Mouse (Mus musculus): ENCODE measurements around the gene Slc22a16.

DNA sequence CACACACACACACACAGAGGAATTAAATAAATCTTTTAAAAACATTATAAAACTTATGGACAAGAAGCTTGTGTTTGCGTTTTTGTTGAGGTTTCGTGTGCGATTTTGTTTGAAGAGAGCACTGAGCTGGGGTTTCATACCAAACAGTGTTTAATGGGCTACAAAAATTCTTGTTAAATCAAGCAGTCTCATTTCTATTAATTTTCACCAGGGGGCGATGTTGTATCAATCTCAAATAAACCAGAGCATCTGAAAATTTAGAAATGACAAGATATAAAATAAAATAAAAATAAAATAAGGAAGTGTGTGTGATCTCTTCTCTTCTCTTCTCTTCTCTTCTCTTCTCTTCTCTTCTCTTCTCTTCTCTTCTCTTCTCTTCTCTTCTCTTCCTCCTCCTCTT is 79.5 kb downstream of the Slc22a16 start:
- TF ChIP-seq CHD2 (IDR thresholded peaks at IDR 0.05; ENCODE audit: low read depth, low read length) (no peak), ZNF384 (IDR thresholded peaks at IDR 0.05; ENCODE audit: low read depth, low read length) (no peak), MAFK (IDR thresholded peaks at IDR 0.05; ENCODE audit: insufficient read depth, low read depth, low read length) (no peak)

All from ES-E14 (cell line).